Mouse (Mus musculus) stomach, postnatal 0 days (tissue): ENCODE measurements around the gene Krt16.

Source experiments
- CTCF ChIP-seq: IDR thresholded peaks from 2 replicates; pipeline ENCODE4 v1.5.1; 2016; ENCODE audit warnings: antibody characterized with exemption, low read depth, mild to moderate bottlenecking, moderate library complexity
- EP300 ChIP-seq: optimal IDR thresholded peaks from 2 replicates; pipeline ENCODE3; 2016; ENCODE audit warnings: antibody characterized with exemption

- TF ChIP-seq CTCF (no peak), EP300 (no peak)
Observed at GRCm38 (mm10) chr11:100269821-100270332, 21.2 kb upstream of the Krt16 start, which contains the start of gene Krt42.
